Mouse (Mus musculus) spleen, adult 2 months (tissue): Measurements from ENCODE around the gene Ppm1h.

Experiments
- CTCF ChIP-seq: fragments of 200-500 bp; IDR thresholded peaks from 2 replicates; pipeline ENCODE4 v1.5.1; 2011; ENCODE audit warnings: mild to moderate bottlenecking, inconsistent platforms; ENCODE audit not compliant: insufficient read depth, insufficient read length, insufficient replicate concordance; ENCODE audit errors: extremely low read depth
- POLR2A ChIP-seq: fragments of 200-500 bp; IDR thresholded peaks from 2 replicates; pipeline ENCODE4 v1.6.1; 2011; ENCODE audit warnings: low read depth, low read length, inconsistent platforms

DNA sequence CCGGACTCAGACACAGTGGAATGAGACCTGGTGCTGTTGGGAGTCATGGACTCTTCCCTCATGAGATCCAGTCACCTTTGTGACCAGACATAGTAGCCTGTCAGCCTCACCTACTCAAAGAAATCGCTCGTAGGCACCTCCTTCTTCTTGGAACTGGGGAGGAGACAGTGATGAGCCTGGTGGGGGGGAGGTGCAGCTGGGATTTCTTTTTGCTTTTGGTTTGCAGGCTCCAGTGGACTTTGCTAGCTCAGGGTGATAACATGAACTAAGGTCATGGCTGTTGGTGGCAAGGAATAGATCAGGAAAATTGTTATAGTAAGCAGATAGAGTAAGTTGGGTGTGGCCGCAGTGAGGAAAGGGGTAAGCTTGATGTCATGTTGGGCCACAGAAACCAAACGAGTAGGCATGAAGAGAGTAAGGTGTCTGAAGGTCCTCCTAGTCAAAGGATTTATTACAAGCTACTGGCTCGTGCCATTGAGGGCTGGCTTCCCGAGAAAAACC lies 56.8 kb downstream of the Ppm1h start:
- no peak for TF ChIP-seq CTCF
- TF ChIP-seq POLR2A: no peak
